Mouse (Mus musculus): Measurements from ENCODE around the gene Rap1gds1. TPM values are rescaled to one million over a fixed set of nuclear protein-coding genes. Genes with fewer than 3 reads are reported as not detected.

Gene Rap1gds1
- total and polyA plus RNA-seq, 3 experiments, result 14.6 to 26.2 (median 24.2) TPM

DNA sequence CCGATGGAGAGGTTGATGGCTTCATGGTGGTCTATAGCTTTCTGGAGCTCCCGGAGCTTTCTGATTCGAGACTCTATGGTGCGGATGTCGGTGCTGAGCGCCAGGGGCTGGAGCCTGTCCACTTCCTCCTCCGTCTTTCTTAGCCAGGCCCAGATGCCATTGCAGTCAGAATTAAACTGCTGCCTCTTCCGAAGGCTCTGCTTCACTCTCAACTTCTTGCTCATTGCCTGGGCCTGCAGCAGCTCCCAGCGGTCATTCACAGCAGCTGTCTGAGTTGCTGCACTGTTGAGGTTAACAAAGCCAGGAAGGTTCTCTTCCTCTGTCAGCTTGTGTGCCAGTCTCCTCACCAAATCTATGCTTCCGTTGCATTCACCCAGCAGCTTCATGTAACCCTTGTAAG, 137.8 kb downstream of the Rap1gds1 start:
- H3K27me3 ChIP-seq (ENCODE audit: control insufficient read depth, insufficient read depth, low read length), result no peaks in the 10 kb centered on the region
- no peaks in the 10 kb centered on the region for H3K4me1 ChIP-seq (ENCODE audit: control insufficient read depth, insufficient read depth, low read length)
- TF ChIP-seq CTCF (IDR thresholded peaks at IDR 0.05) (no peak), EP300 (IDR thresholded peaks at IDR 0.05; ENCODE audit: insufficient read depth, low read depth, low read length) (no peak), POLR2A (IDR thresholded peaks at IDR 0.05; ENCODE audit: insufficient read depth, low read depth, low read length) (no peak)
- no peaks in the 10 kb centered on the region for H3K79me2 ChIP-seq (replicated peaks; ENCODE audit: control insufficient read depth, insufficient read depth, low read length)
- intact Hi-C loops (cut with DNase I), result no loop called here
- no peak overlapping the region for H3K9ac ChIP-seq (ENCODE audit: low read depth, low read length)
- DNase-seq, result no peak
- no peak overlapping the region for H3K4me3 ChIP-seq
- H3K27ac ChIP-seq, result no peak overlapping the region
- 95% methylated on average over 10 of the region's 10 CpGs for WGBS
- no peaks in the 10 kb centered on the region for H3K36me3 ChIP-seq (ENCODE audit: control insufficient read depth, insufficient read depth, low read length)

DNA sequence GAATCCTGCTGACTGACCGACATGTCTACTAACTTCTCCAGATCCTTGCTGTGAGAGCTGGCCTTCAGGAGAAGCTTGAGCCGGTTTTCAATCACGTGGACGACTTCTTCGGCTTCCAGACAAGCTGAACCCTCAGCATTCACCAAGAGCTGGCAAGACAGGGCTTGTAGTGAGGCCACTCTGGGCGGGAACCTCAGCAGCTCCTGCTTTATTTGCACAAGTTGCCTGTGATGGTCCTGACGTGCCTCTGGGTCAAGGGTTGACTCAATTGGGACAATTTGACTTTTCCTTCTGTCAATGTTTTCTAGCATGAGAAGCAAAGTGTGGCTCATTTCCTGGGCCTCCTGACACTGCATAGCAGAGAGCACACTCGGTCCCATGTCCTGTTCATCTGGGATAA, 138.2 kb downstream of the Rap1gds1 start:
- no peaks in the 10 kb centered on the region for H3K4me1 ChIP-seq (ENCODE audit: control insufficient read depth, insufficient read depth, low read length)
- no peak overlapping the region for H3K4me3 ChIP-seq
- 97% methylated on average over 8 of the region's 8 CpGs for WGBS
- H3K27me3 ChIP-seq (ENCODE audit: control insufficient read depth, insufficient read depth, low read length), result no peaks in the 10 kb centered on the region
- intact Hi-C loops (cut with DNase I), result no loop called here
- H3K79me2 ChIP-seq (replicated peaks; ENCODE audit: control insufficient read depth, insufficient read depth, low read length), result no peaks in the 10 kb centered on the region
- H3K36me3 ChIP-seq (ENCODE audit: control insufficient read depth, insufficient read depth, low read length), result no peaks in the 10 kb centered on the region
- TF ChIP-seq POLR2A (IDR thresholded peaks at IDR 0.05; ENCODE audit: insufficient read depth, low read depth, low read length), result no peak
- TF ChIP-seq EP300 (IDR thresholded peaks at IDR 0.05; ENCODE audit: insufficient read depth, low read depth, low read length), result no peak
- TF ChIP-seq CTCF (IDR thresholded peaks at IDR 0.05), result no peak
- H3K27ac ChIP-seq, result no peak overlapping the region
- H3K9ac ChIP-seq (ENCODE audit: low read depth, low read length), result no peak overlapping the region
- DNase-seq, result no peak

DNA sequence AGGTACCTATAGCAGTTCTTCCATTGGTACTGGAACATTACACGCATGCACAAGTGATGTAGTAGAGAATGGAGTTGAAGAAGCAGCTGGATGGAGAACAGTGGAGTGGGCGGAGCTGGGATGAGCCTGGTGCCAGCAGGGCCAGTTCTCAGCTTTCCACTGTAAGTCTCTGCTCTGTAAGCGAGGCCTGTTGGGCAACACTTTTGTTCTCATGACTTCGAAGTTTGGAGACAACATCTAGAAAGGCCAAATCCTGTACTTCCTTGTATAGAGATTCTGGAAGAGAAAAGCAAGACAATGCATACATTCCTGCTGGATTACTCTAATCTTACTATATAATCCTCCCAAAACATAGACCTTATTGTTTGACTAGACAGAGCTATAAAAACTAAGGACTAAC, 147.6 kb downstream of the Rap1gds1 start:
- peaks cover 2% of the 10 kb centered on the region; the same call in 1 of the 2 replicates for H3K36me3 ChIP-seq (ENCODE audit: control insufficient read depth, insufficient read depth, low read length)
- H3K4me3 ChIP-seq, result no peak overlapping the region
- H3K4me1 ChIP-seq (ENCODE audit: control insufficient read depth, insufficient read depth, low read length), result no peaks in the 10 kb centered on the region; the same call in 1 of the 2 replicates
- no peak overlapping the region for H3K9ac ChIP-seq (ENCODE audit: low read depth, low read length)
- no peaks in the 10 kb centered on the region for H3K27me3 ChIP-seq (ENCODE audit: control insufficient read depth, insufficient read depth, low read length)
- no peak for TF ChIP-seq CTCF (IDR thresholded peaks at IDR 0.05)
- no peak for TF ChIP-seq EP300 (IDR thresholded peaks at IDR 0.05; ENCODE audit: insufficient read depth, low read depth, low read length)
- TF ChIP-seq POLR2A (IDR thresholded peaks at IDR 0.05; ENCODE audit: insufficient read depth, low read depth, low read length), result no peak
- no peaks in the 10 kb centered on the region for H3K79me2 ChIP-seq (replicated peaks; ENCODE audit: control insufficient read depth, insufficient read depth, low read length)
- no peak overlapping the region for H3K27ac ChIP-seq
- 97% methylated on average over 4 of the region's 4 CpGs for WGBS
- no peak for DNase-seq
- intact Hi-C loops (cut with DNase I), result no loop called here

DNA sequence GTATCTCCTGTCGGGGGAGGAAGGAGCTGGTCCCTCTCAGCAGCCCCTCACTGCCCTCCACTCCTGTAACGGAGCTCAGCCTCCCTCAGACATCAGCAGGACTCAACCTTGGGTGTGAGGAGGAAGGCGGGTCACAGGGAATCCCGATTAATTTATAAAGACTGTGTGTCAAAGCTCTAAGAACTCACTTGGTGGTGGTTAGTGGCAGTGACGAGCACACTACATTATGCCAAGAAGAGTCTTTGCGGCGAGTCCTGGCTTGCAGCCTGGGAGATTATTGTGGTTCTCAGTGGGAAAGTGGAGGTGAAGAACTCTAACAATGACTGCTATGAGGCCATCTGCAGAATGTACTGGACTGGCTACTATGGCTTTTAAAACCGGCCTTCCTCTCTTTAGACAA, 148.8 kb downstream of the Rap1gds1 start:
- H3K27ac ChIP-seq, result no peak overlapping the region
- no peak overlapping the region for H3K9ac ChIP-seq (ENCODE audit: low read depth, low read length)
- no peaks in the 10 kb centered on the region; the same call in 1 of the 2 replicates for H3K4me1 ChIP-seq (ENCODE audit: control insufficient read depth, insufficient read depth, low read length)
- no peak for DNase-seq
- H3K27me3 ChIP-seq (ENCODE audit: control insufficient read depth, insufficient read depth, low read length), result no peaks in the 10 kb centered on the region
- no peak overlapping the region for H3K4me3 ChIP-seq
- WGBS, result 79% methylated on average over 8 of the region's 8 CpGs
- intact Hi-C loops (cut with DNase I), result no loop called here
- peaks cover 2% of the 10 kb centered on the region; the same call in 1 of the 2 replicates for H3K36me3 ChIP-seq (ENCODE audit: control insufficient read depth, insufficient read depth, low read length)
- no peak for TF ChIP-seq CTCF (IDR thresholded peaks at IDR 0.05)
- no peak for TF ChIP-seq POLR2A (IDR thresholded peaks at IDR 0.05; ENCODE audit: insufficient read depth, low read depth, low read length)
- TF ChIP-seq EP300 (IDR thresholded peaks at IDR 0.05; ENCODE audit: insufficient read depth, low read depth, low read length), result no peak
- no peaks in the 10 kb centered on the region for H3K79me2 ChIP-seq (replicated peaks; ENCODE audit: control insufficient read depth, insufficient read depth, low read length)

DNA sequence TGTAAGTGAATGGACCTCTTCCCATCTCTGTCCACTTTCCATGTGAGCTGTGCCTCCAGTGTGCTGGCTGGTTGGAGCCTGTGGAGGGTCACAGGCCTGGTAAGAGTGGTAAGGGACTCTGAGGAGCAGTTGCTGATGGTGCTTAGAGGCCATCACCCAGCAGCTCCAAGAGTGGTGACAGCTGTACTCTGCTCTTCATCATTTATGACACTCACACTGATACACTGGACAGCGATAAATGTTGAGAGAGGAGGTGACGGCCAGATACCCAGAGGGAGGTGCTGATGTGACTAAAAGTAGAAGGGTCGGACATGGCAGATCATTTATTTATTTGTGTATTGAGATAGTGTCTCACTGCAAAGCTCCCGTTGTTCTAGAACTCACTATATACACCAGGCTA, 156.8 kb downstream of the Rap1gds1 start:
- WGBS, result 47% methylated on average over 4 of the region's 4 CpGs
- intact Hi-C loops (cut with DNase I), result no loop called here
- no peak overlapping the region for H3K9ac ChIP-seq (ENCODE audit: low read depth, low read length)
- DNase-seq, result peak in 1 of 2 experiments; percentile 19
- no peaks in the 10 kb centered on the region for H3K36me3 ChIP-seq (ENCODE audit: control insufficient read depth, insufficient read depth, low read length)
- no peaks in the 10 kb centered on the region for H3K79me2 ChIP-seq (replicated peaks; ENCODE audit: control insufficient read depth, insufficient read depth, low read length)
- no peaks in the 10 kb centered on the region; the same call in 1 of the 2 replicates for H3K4me1 ChIP-seq (ENCODE audit: control insufficient read depth, insufficient read depth, low read length)
- H3K27me3 ChIP-seq (ENCODE audit: control insufficient read depth, insufficient read depth, low read length), result no peaks in the 10 kb centered on the region
- TF ChIP-seq CTCF (IDR thresholded peaks at IDR 0.05) (no peak), EP300 (IDR thresholded peaks at IDR 0.05; ENCODE audit: insufficient read depth, low read depth, low read length) (peak; percentile 94), POLR2A (IDR thresholded peaks at IDR 0.05; ENCODE audit: insufficient read depth, low read depth, low read length) (peak; percentile 31; the same call in 1 of the 2 replicates)
- H3K4me3 ChIP-seq, result no peak overlapping the region
- H3K27ac ChIP-seq, result no peak overlapping the region

DNA sequence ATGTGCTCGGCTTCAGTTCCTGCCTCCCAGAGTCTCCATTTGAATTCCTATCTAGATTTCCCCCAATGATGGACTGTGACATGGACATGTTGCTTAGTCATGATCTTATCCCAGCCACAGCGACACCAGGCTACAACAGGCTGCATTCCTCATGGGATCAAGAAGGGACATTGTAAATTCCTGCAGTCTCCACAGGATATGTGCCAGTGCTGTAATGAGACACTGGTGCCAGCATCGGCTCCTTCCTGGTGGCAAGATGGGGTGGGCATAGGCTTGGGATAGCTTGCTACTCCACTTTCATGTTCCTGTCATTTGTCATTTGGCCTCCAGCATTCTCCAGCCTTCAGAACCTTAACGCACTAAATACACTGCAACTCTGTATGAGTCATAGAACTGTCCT, 158.0 kb downstream of the Rap1gds1 start:
- WGBS, result 52% methylated on average over 4 of the region's 4 CpGs
- H3K4me1 ChIP-seq (ENCODE audit: control insufficient read depth, insufficient read depth, low read length), result no peaks in the 10 kb centered on the region; the same call in 1 of the 2 replicates
- DNase-seq, result no peak
- H3K27ac ChIP-seq, result no peak overlapping the region
- no peaks in the 10 kb centered on the region for H3K36me3 ChIP-seq (ENCODE audit: control insufficient read depth, insufficient read depth, low read length)
- no peak overlapping the region for H3K9ac ChIP-seq (ENCODE audit: low read depth, low read length)
- intact Hi-C loops (cut with DNase I), result no loop called here
- H3K79me2 ChIP-seq (replicated peaks; ENCODE audit: control insufficient read depth, insufficient read depth, low read length), result no peaks in the 10 kb centered on the region
- no peak for TF ChIP-seq POLR2A (IDR thresholded peaks at IDR 0.05; ENCODE audit: insufficient read depth, low read depth, low read length)
- TF ChIP-seq EP300 (IDR thresholded peaks at IDR 0.05; ENCODE audit: insufficient read depth, low read depth, low read length), result no peak
- no peak for TF ChIP-seq CTCF (IDR thresholded peaks at IDR 0.05)
- no peaks in the 10 kb centered on the region for H3K27me3 ChIP-seq (ENCODE audit: control insufficient read depth, insufficient read depth, low read length)
- no peak overlapping the region for H3K4me3 ChIP-seq
